Comparison of ENCODE assay signal across 26 mouse cellular contexts in the genomic region with DNA sequence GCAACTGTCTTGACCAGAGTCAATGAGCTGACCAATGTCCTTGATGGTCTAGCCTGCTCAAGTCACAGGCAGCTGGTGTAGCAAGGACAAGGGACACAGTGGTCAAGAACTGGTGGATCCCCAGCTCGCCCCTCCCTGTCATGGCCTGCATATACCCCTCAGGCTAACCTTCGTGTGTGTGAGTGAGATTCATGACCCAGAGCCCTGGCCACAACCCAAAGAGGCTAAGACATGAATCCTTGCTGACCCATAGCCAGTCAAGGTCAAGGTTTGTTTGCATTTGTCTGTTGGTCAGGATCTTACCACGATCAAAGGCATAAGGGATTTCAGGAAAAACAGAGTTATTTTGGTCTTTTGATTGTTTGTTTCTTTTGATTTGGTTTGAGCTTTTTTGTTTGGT. TPM values are rescaled to one million over a fixed set of nuclear protein-coding genes. Genes with fewer than 3 reads are reported as not detected.
"Had no signal": no experiment of that assay in that cellular context is flagged by ENCODE, and none has a peak within 500 bp of the region (broad histone marks: within the 10 kb centered on the region; RNA-seq: fewer than 3 reads in every experiment).

No protein-coding gene starts in this region.

- H3K9me3 ChIP-seq: limb, embryonic 12.5 days; limb, embryonic 15.5 days; megakaryocyte, embryonic 14.5 days; midbrain, embryonic 10.5 days; midbrain, embryonic 13.5 days; neural tube, embryonic 13.5 days; stomach, embryonic 15.5 days had no signal

- ATAC-seq: liver, postnatal 0 days; lung, postnatal 0 days; midbrain, embryonic 13.5 days; midbrain, embryonic 16.5 days had no signal

- H3K9ac ChIP-seq: limb, embryonic 12.5 days; limb, embryonic 15.5 days; liver, embryonic 14.5 days; liver, postnatal 0 days; lung, embryonic 14.5 days; midbrain, embryonic 13.5 days; neural tube, embryonic 13.5 days; stomach, embryonic 15.5 days had no signal

- H3K4me2 ChIP-seq: limb, embryonic 12.5 days; limb, embryonic 15.5 days; liver, embryonic 11.5 days; lung, embryonic 14.5 days; midbrain, embryonic 13.5 days; neural tube, embryonic 13.5 days; stomach, embryonic 15.5 days had no signal

- H3K4me3 ChIP-seq: layer of hippocampus, adult 2 months; limb, embryonic 12.5 days; limb, embryonic 15.5 days; megakaryocyte, embryonic 14.5 days; midbrain, embryonic 10.5 days; midbrain, embryonic 13.5 days; myocyte; neural tube, embryonic 13.5 days; stomach, embryonic 15.5 days had no signal

- DNase-seq: kidney, postnatal 25 days; layer of hippocampus, adult 9-11 months; left cerebral cortex, postnatal 4 days; liver, postnatal 0 days; lung, embryonic 14.5 days; right cerebral cortex, adult 18-20 months; right cerebral cortex, postnatal 25 days; spleen, adult 18-20 months; thymus, postnatal 25 days had no signal

- H3K36me3 ChIP-seq: limb, embryonic 12.5 days; limb, embryonic 15.5 days; midbrain, embryonic 10.5 days; midbrain, embryonic 13.5 days; neural tube, embryonic 13.5 days; stomach, embryonic 15.5 days had no signal

- H3K27me3 ChIP-seq: midbrain, embryonic 13.5 days; neural tube, embryonic 13.5 days; stomach, embryonic 15.5 days had no signal

- H3K4me1 ChIP-seq: limb, embryonic 12.5 days; limb, embryonic 15.5 days; midbrain, embryonic 13.5 days; neural tube, embryonic 13.5 days had no signal

- H3K27ac ChIP-seq: kidney, postnatal 0 days; layer of hippocampus, adult 2 months; limb, embryonic 12.5 days; limb, embryonic 15.5 days; liver, embryonic 14.5 days; midbrain, embryonic 10.5 days; midbrain, embryonic 13.5 days; neural tube, embryonic 13.5 days; stomach, embryonic 15.5 days had no signal

RNA-seq across cellular contexts. Expression of a gene that starts 12.6 kb away (rescaled TPM):
- polyA plus RNA-seq: midbrain, embryonic 10.5 days; midbrain, embryonic 13.5 days had no signal

RNA-seq across cellular contexts. Expression of a gene that starts 14.1 kb away (rescaled TPM):
- total RNA-seq: left cerebral cortex, postnatal 10 days; left cerebral cortex, postnatal 4 days; monocyte, adult 5-6 weeks; neutrophil, adult 5-6 weeks had no signal

RNA-seq across cellular contexts. Expression of a gene that starts 54.2 kb away (rescaled TPM):
- total RNA-seq: neutrophil, adult 5-6 weeks had no signal
